In the genomic region with DNA sequence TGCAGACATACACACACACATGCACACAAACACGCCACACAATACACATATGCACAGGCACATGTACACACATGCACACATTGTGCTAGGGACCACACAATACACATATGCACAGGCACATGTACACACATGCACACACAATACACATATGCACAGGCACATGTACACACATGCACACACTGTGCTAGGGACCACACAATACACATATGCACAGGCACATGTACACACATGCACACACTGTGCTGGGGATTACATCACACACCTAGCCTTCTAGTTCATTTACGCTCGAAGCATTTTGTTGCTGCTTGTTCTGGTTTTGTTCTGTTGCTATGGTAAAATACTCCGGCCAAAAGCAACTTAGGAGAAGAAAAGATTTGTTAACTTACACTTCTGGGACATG, we compare ENCODE assay signal across 29 mouse cellular contexts. TPM values are rescaled to one million over a fixed set of nuclear protein-coding genes. Genes with fewer than 3 reads are reported as not detected.
DNase-seq lines count a peak whose midpoint lies in the region; ATAC-seq and TF ChIP-seq lines count a peak whose summit lies in the region.
"Had no signal": no experiment of that assay in that cellular context is flagged by ENCODE, and none has a peak within 500 bp of the region (broad histone marks: within the 10 kb centered on the region; RNA-seq: fewer than 3 reads in every experiment).

No protein-coding gene starts in this region.

- H3K9ac ChIP-seq in forebrain, embryonic 16.5 days (replicated peaks; ENCODE audit: low read depth, low read length), result no peak overlapping the region
- H3K9ac ChIP-seq in forebrain, embryonic 15.5 days (replicated peaks), result no peak overlapping the region
- no peak overlapping the region for H3K9ac ChIP-seq in hindbrain, postnatal 0 days (replicated peaks; ENCODE audit: low read length)
- no peak overlapping the region for H3K9ac ChIP-seq in hindbrain, embryonic 13.5 days
- H3K9ac ChIP-seq in midbrain, embryonic 16.5 days (ENCODE audit: low read depth, low read length), result no peak overlapping the region
- H3K9ac ChIP-seq: forebrain, embryonic 12.5 days; heart, embryonic 12.5 days; liver, embryonic 12.5 days had no signal

- no peak overlapping the region for H3K4me2 ChIP-seq in forebrain, embryonic 16.5 days (ENCODE audit: low read length)
- H3K4me2 ChIP-seq in forebrain, embryonic 15.5 days (replicated peaks), result no peak overlapping the region
- H3K4me2 ChIP-seq in hindbrain, postnatal 0 days (ENCODE audit: low read depth, low read length), result no peak overlapping the region
- no peak overlapping the region for H3K4me2 ChIP-seq in hindbrain, embryonic 13.5 days
- no peak overlapping the region for H3K4me2 ChIP-seq in midbrain, embryonic 16.5 days (ENCODE audit: low read length)
- H3K4me2 ChIP-seq: forebrain, embryonic 12.5 days; heart, embryonic 12.5 days; liver, embryonic 12.5 days had no signal

- ATAC-seq in forebrain, embryonic 16.5 days, result peak; percentile 47; the same call in 1 of the 2 replicates
- ATAC-seq in forebrain, embryonic 15.5 days (replicated peaks), result no peak
- peak; percentile 53 for ATAC-seq in hindbrain, postnatal 0 days
- ATAC-seq in hindbrain, embryonic 13.5 days (ENCODE audit: low FRiP score), result no peak
- ATAC-seq in midbrain, embryonic 16.5 days, result 0 out of 2 replicates have a peak, but pooled peaks have one; percentile 47
- ATAC-seq: CD4-positive, CD25-positive, alpha-beta regulatory T cell, adult 4 months; inflammation-experienced regulatory T-cells, adult 6 months; liver, embryonic 12.5 days had no signal

- peaks cover 3% of the 10 kb centered on the region for H3K4me1 ChIP-seq in forebrain, embryonic 16.5 days (replicated peaks; ENCODE audit: control insufficient read depth, insufficient read depth, low read length)
- H3K4me1 ChIP-seq in forebrain, embryonic 15.5 days, result peaks cover 14% of the 10 kb centered on the region
- H3K4me1 ChIP-seq in hindbrain, postnatal 0 days (ENCODE audit: insufficient read depth, low read length), result no peaks in the 10 kb centered on the region
- peaks cover 23% of the 10 kb centered on the region for H3K4me1 ChIP-seq in hindbrain, embryonic 13.5 days (replicated peaks)
- no peaks in the 10 kb centered on the region for H3K4me1 ChIP-seq in limb, embryonic 10.5 days
- peaks cover 8% of the 10 kb centered on the region; the same call in 1 of the 2 replicates for H3K4me1 ChIP-seq in midbrain, embryonic 16.5 days (ENCODE audit: control insufficient read depth, insufficient read depth, low read length)
- H3K4me1 ChIP-seq: liver, embryonic 12.5 days had no signal

- H3K36me3 ChIP-seq in forebrain, embryonic 16.5 days (ENCODE audit: control insufficient read depth, insufficient read depth), result no peaks in the 10 kb centered on the region
- no peaks in the 10 kb centered on the region for H3K36me3 ChIP-seq in forebrain, embryonic 15.5 days
- no peaks in the 10 kb centered on the region for H3K36me3 ChIP-seq in hindbrain, postnatal 0 days (ENCODE audit: insufficient read depth, low read length)
- no peaks in the 10 kb centered on the region for H3K36me3 ChIP-seq in hindbrain, embryonic 13.5 days
- H3K36me3 ChIP-seq in limb, embryonic 10.5 days, result no peaks in the 10 kb centered on the region
- H3K36me3 ChIP-seq in midbrain, embryonic 16.5 days (ENCODE audit: control insufficient read depth, insufficient read depth, low read length), result no peaks in the 10 kb centered on the region
- H3K36me3 ChIP-seq: forebrain, embryonic 12.5 days; heart, embryonic 12.5 days; liver, embryonic 12.5 days had no signal

- H3K27me3 ChIP-seq in forebrain, embryonic 16.5 days (replicated peaks; ENCODE audit: control insufficient read depth, insufficient read depth, low read length), result no peaks in the 10 kb centered on the region
- no peaks in the 10 kb centered on the region for H3K27me3 ChIP-seq in forebrain, embryonic 15.5 days
- H3K27me3 ChIP-seq in hindbrain, postnatal 0 days (ENCODE audit: insufficient read depth, low read length), result no peaks in the 10 kb centered on the region
- no peaks in the 10 kb centered on the region for H3K27me3 ChIP-seq in hindbrain, embryonic 13.5 days
- H3K27me3 ChIP-seq in limb, embryonic 10.5 days (ENCODE audit: low read depth, poor library complexity, severe bottlenecking), result no peaks in the 10 kb centered on the region
- no peaks in the 10 kb centered on the region for H3K27me3 ChIP-seq in midbrain, embryonic 16.5 days (ENCODE audit: control insufficient read depth, insufficient read depth, low read depth, low read length)
- H3K27me3 ChIP-seq: forebrain, embryonic 12.5 days; heart, embryonic 12.5 days; liver, embryonic 12.5 days had no signal

- H3K4me3 ChIP-seq in forebrain, embryonic 16.5 days (replicated peaks; ENCODE audit: low read length), result no peak overlapping the region
- H3K4me3 ChIP-seq in forebrain, embryonic 15.5 days, result no peak overlapping the region
- no peak overlapping the region for H3K4me3 ChIP-seq in hindbrain, postnatal 0 days (ENCODE audit: low read length)
- no peak overlapping the region for H3K4me3 ChIP-seq in hindbrain, embryonic 13.5 days
- H3K4me3 ChIP-seq in limb, embryonic 10.5 days, result no peak overlapping the region
- no peak overlapping the region for H3K4me3 ChIP-seq in midbrain, embryonic 16.5 days (ENCODE audit: low read depth, low read length)
- H3K4me3 ChIP-seq: forebrain, embryonic 12.5 days; heart, embryonic 12.5 days; left cerebral cortex, adult 2 months; liver, embryonic 12.5 days had no signal

- no peak overlapping the region for H3K27ac ChIP-seq in forebrain, embryonic 16.5 days (ENCODE audit: low read length)
- no peak overlapping the region for H3K27ac ChIP-seq in forebrain, embryonic 15.5 days (replicated peaks)
- no peak overlapping the region for H3K27ac ChIP-seq in hindbrain, postnatal 0 days
- no peak overlapping the region for H3K27ac ChIP-seq in hindbrain, embryonic 13.5 days
- H3K27ac ChIP-seq in limb, embryonic 10.5 days, result no peak overlapping the region
- H3K27ac ChIP-seq in midbrain, embryonic 16.5 days (ENCODE audit: low read length), result no peak overlapping the region
- H3K27ac ChIP-seq: forebrain, embryonic 12.5 days; left cerebral cortex, adult 2 months; liver, embryonic 12.5 days had no signal

- no peaks in the 10 kb centered on the region for H3K9me3 ChIP-seq in forebrain, embryonic 16.5 days (ENCODE audit: control insufficient read depth, low read length)
- no peaks in the 10 kb centered on the region for H3K9me3 ChIP-seq in forebrain, embryonic 15.5 days
- no peaks in the 10 kb centered on the region for H3K9me3 ChIP-seq in hindbrain, postnatal 0 days (ENCODE audit: low read length)
- no peaks in the 10 kb centered on the region for H3K9me3 ChIP-seq in hindbrain, embryonic 13.5 days
- H3K9me3 ChIP-seq in limb, embryonic 10.5 days (replicated peaks), result no peaks in the 10 kb centered on the region
- no peaks in the 10 kb centered on the region for H3K9me3 ChIP-seq in midbrain, embryonic 16.5 days (replicated peaks; ENCODE audit: control insufficient read depth, low read length, poor library complexity, severe bottlenecking)
- H3K9me3 ChIP-seq: forebrain, embryonic 12.5 days had no signal

- DNase-seq in hindbrain, postnatal 0 days (ENCODE audit: low spot score), result peak; percentile 13
- peak; percentile 5 for DNase-seq in limb, embryonic 10.5 days (ENCODE audit: low spot score)
- no peak for DNase-seq in embryo, embryonic 11 days
- DNase-seq: adrenal gland, postnatal 25 days; cerebellum, adult 8-10 months; cerebellum, postnatal 36 days; gastrocnemius, postnatal 14 days; heart, adult 18-20 months; heart, postnatal 10 days; kidney, adult 18-20 months; kidney, postnatal 10 days; left cerebral cortex, postnatal 4 days; lung, adult 18-20 months; lung, postnatal 14 days had no signal

- WGBS in forebrain, embryonic 16.5 days, result 48% methylated on average over 4 of the region's 4 CpGs
- WGBS in forebrain, embryonic 15.5 days, result 54% methylated on average over 4 of the region's 4 CpGs
- 56% methylated on average over 4 of the region's 4 CpGs for WGBS in hindbrain, postnatal 0 days
- 68% methylated on average over 4 of the region's 4 CpGs for WGBS in hindbrain, embryonic 13.5 days
- WGBS in limb, embryonic 10.5 days, result 93% methylated on average over 4 of the region's 4 CpGs
- 54% methylated on average over 4 of the region's 4 CpGs for WGBS in midbrain, embryonic 16.5 days

- no peak for TF ChIP-seq CTCF in hindbrain, postnatal 0 days (IDR thresholded peaks at IDR 0.05; ENCODE audit: low read depth)

RNA-seq across cellular contexts. Expression of gene Rpl36-ps4, which starts 20.1 kb away (rescaled TPM):
- polyA plus RNA-seq in forebrain, embryonic 16.5 days (2015; fragmentation: Nextera tagmentation; extraction: Ambion mirVana), result not detected in 2 replicates
- polyA plus RNA-seq in forebrain, embryonic 15.5 days (2015; fragmentation: Nextera tagmentation; extraction: Ambion mirVana), result not detected in 2 replicates
- total RNA-seq in hindbrain, postnatal 0 days (2014; rRNA removed), result not detected in 2 replicates
- not detected in 2 replicates for polyA plus RNA-seq in hindbrain, postnatal 0 days (2015; fragmentation: Nextera tagmentation; extraction: Ambion mirVana)
- not detected in 2 replicates for polyA plus RNA-seq in hindbrain, embryonic 13.5 days (2015; fragmentation: Nextera tagmentation; extraction: Ambion mirVana)
- not detected in 2 replicates for polyA plus RNA-seq in limb, embryonic 10.5 days (2016; fragmentation: Nextera tagmentation; extraction: Ambion mirVana)
- polyA plus RNA-seq in midbrain, embryonic 16.5 days (2015; fragmentation: Nextera tagmentation; extraction: Ambion mirVana), result not detected in 2 replicates
- total RNA-seq: adrenal gland, postnatal 25 days; gastrocnemius, postnatal 14 days; heart, adult 18-20 months; heart, postnatal 10 days; layer of hippocampus, postnatal 10 days; left cerebral cortex, adult 2 months; left cerebral cortex, postnatal 4 days; megakaryocyte progenitor cell, adult 5-6 weeks had no signal
- polyA plus RNA-seq: brain, embryonic 14.5 days; CD4-positive, CD25-positive, alpha-beta regulatory T cell, adult 4 months; forebrain, embryonic 12.5 days; heart, embryonic 12.5 days; inflammation-experienced regulatory T-cells, adult 6 months; liver, embryonic 12.5 days; spleen, adult 2 months; testis, adult 2 months had no signal

Comparison
In these comparisons a context has a peak if more than half of its experiments do, and no peak if none do; other contexts are left out.
1. ATAC-seq: peak in forebrain, embryonic 16.5 days (single experiment), hindbrain, postnatal 0 days (single experiment) and midbrain, embryonic 16.5 days (single experiment); none in forebrain, embryonic 15.5 days (single experiment) and hindbrain, embryonic 13.5 days (single experiment).